Mouse (Mus musculus) bone marrow macrophage, adult 2 months (primary cell): Measurements from ENCODE around the gene Diaph2.

Experiments used
- CTCF ChIP-seq: IDR thresholded peaks from 2 replicates; pipeline ENCODE4 v1.5.1; 2012; ENCODE audit warnings: low read depth, mild to moderate bottlenecking, low read length, moderate library complexity
- POLR2A ChIP-seq: IDR thresholded peaks from 2 replicates; pipeline ENCODE4 v1.6.1; 2012; ENCODE audit warnings: mild to moderate bottlenecking, low read depth, low read length, borderline replicate concordance

DNA sequence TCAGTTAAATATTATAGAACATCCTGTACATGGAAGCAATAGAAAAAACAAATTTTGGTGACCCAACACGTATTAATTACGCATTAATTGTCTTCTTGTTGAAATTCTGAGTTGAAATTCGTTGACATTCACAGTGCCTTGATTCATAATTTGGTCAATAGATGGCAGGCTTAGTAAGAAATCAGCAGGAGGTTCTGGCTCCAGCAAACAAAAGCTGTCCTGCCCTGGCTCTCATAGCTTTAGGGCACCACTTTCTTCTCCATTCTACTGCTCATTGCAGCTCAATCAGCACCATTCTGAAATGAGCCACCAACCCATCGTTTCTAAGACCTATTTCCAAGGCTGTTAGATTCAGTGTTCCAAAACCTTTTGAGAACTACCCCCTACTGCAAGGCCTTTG is 225.3 kb downstream of the Diaph2 start:
- TF ChIP-seq CTCF: no peak
- no peak for TF ChIP-seq POLR2A
